Mouse (Mus musculus): ENCODE data around the gene Zmynd11. TPM values are rescaled to one million over a fixed set of nuclear protein-coding genes. Genes with fewer than 3 reads are reported as not detected.

Zmynd11 gene
- polyA plus RNA-seq (2015; fragmentation: Nextera tagmentation; extraction: Ambion mirVana): 142 and 145 TPM in 2 replicates

DNA sequence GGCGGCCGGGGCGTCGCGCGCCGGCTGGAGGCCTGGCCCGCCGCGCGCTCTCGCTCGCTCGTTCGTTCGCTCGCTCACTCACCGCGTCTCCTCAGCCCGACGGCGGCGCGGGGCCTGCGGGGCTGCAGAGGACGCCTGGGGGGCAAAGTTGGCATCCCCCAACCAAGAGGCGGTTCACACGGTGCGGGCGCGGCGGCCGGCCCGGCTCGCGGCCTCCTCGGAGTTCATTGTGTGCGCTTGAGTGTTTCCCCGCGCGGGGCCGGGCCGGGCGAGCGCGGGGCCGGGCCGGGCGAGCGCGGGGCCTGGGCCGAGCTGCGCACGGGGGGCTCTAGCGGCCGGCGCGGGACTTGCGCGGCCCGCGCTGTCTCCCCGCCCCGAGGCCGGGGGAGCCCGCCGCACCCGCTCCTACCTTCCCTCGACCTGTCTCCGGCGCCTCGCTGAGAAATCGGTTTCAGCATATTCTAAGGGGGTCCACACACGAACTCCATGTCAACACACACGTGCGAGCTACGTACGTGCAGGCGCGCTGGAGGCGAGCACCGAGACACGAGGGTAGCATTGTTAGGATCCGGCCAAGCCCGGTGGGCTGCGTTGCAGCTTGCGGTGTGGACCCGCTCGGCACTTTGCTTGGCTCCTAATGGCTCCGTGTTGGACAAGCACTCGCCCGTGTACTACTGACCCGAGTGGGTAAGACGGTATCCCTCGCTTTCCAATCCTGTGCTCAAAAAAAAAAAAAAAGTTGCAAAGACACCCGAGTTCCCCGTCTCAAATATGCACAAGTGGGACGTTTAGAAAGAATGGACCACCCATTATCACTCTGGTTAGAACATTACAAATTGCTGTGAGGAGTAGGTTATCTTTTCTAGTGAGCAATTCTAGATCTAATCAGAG is at the start of gene Zmynd11:
TSS of gene Zmynd11 (minus strand) at position 685 of the 891 bp plus-strand sequence.
- H3K4me2 ChIP-seq: peak within 1 kb of the TSS; percentile 78
- peak within 1 kb of the TSS; percentile 100 for H3K27ac ChIP-seq
- under 1% methylated on average over 67 of the region's 98 CpGs for WGBS
- peak; percentile 89 for ATAC-seq (ENCODE audit: low FRiP score)
- no peaks in the 10 kb centered on the region for H3K36me3 ChIP-seq
- no peaks in the 10 kb centered on the region for H3K9me3 ChIP-seq
- H3K4me1 ChIP-seq (replicated peaks): peaks cover 41% of the 10 kb centered on the region
- H3K4me3 ChIP-seq: peak within 1 kb of the TSS; percentile 97
- H3K27me3 ChIP-seq: no peaks in the 10 kb centered on the region
- H3K9ac ChIP-seq: peak within 1 kb of the TSS; percentile 100

DNA sequence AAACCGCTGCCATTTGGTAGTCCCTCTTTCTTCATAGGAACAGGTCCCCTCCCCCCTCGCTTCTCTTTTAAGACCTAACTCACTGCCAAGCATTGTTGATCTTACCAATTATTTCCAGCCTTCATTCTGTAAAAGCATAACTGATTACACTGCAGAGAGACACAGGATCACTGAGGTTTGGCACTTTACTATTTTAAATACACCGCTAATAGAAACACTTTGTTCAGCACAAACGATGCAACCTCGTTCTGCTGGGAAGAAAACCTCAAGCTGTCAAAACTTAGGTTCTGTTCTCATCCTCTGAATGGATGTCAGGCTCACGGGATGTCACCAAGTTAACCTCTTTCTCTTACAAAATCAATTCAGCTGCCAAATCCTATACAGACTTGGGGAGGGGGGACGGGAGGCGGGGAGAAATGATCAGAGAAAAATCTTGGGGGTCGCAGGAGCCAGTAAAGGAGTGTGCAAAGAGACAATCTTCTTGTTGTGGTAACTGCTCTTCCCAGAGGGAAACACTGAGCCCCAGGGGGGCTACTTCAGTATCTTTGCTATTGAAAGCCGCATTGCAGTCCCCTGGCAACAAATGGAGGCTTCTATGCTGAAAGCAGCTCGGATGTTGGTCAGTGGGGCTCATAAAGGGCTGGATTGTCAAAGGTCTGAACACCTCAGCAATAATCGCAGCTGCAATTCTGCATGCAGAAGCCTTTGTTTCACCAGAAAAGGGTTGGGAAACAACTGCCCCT is 30.9 kb upstream of the Zmynd11 start:
- peak overlapping the region; percentile 74 for H3K9ac ChIP-seq
- no peaks in the 10 kb centered on the region for H3K27me3 ChIP-seq
- WGBS: 3% methylated on average over 12 of the region's 12 CpGs
- H3K4me2 ChIP-seq: peak overlapping the region; percentile 75
- peak overlapping the region; percentile 42 for H3K4me3 ChIP-seq
- peaks cover 13% of the 10 kb centered on the region; the same call in 1 of the 2 replicates for H3K4me1 ChIP-seq (replicated peaks)
- no peaks in the 10 kb centered on the region for H3K36me3 ChIP-seq
- no peaks in the 10 kb centered on the region for H3K9me3 ChIP-seq
- H3K27ac ChIP-seq: peak overlapping the region; percentile 85
- ATAC-seq (ENCODE audit: low FRiP score): peak; percentile 84

DNA sequence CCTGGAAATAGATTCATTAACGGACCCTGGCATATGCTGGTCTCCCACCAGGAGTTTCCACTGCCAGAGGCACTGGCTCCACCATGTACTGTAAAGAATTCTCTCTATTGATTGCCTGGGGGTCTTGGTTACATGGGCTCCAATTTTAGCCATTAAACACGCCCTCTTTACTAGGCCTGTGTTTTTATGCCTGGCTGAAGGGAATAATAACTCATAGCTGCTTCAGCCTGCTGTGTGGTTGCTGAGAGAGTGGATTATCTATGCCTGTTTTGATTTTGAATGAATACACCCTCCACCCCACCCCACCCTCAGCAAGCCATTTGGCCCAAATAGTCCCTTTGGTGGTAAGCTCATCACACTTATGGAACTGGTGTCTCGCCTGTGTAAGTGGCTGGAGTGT is 20.9 kb upstream of the Zmynd11 start:
- no peaks in the 10 kb centered on the region for H3K36me3 ChIP-seq
- H3K4me3 ChIP-seq: no peak overlapping the region
- H3K27me3 ChIP-seq: no peaks in the 10 kb centered on the region
- H3K4me2 ChIP-seq: no peak overlapping the region
- no peaks in the 10 kb centered on the region for H3K9me3 ChIP-seq
- 48% methylated on average over 3 of the region's 3 CpGs for WGBS
- peaks cover 6% of the 10 kb centered on the region for H3K4me1 ChIP-seq (replicated peaks)
- H3K9ac ChIP-seq: no peak overlapping the region
- no peak overlapping the region for H3K27ac ChIP-seq
- ATAC-seq (ENCODE audit: low FRiP score): peak; percentile 69

DNA sequence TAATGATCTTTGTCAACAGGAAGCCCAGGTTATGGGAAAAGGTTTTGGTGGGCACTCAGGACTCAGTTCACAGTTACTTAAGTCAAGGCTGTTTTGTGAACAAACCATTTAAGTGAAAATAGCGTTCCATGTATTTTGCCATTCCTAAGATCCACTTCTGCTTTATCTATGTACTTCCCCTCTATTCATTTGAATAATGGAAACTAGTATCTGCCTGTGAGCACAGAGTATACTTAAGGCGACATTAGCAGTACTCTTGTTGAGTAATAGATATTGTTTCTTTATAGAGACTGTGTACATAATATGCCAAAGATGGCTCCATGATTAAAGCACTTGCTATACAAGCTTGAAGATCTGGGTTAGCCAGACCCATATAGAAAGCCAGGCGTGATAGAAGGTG is 18.6 kb upstream of the Zmynd11 start:
- no peak overlapping the region for H3K9ac ChIP-seq
- H3K36me3 ChIP-seq: no peaks in the 10 kb centered on the region
- peaks cover 6% of the 10 kb centered on the region for H3K4me1 ChIP-seq (replicated peaks)
- H3K4me3 ChIP-seq: no peak overlapping the region
- H3K27ac ChIP-seq: no peak overlapping the region
- no peaks in the 10 kb centered on the region for H3K27me3 ChIP-seq
- ATAC-seq (ENCODE audit: low FRiP score): no peak
- H3K4me2 ChIP-seq: no peak overlapping the region
- no peaks in the 10 kb centered on the region for H3K9me3 ChIP-seq
- WGBS: 85% methylated on average over 3 of the region's 3 CpGs

DNA sequence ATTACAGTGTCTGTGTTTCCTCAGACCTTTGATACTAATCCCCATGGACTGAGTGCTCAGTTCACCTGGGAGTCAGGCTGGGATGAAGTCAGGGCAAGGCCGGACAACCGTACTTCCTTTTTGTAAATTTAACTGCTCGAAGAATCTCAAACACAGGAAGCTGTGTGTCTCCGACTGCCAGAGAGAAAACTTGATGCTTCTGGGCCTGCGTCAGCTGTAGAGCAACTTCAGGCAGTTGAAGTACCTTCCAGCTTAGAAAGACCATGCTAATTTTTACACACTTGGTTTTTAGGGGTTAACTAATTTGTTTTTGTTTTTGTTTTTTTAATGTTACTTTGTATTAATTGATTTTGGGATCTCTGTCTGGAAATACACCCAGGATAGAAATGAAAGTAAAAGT is 10.8 kb upstream of the Zmynd11 start:
- no peak overlapping the region for H3K4me3 ChIP-seq
- H3K27me3 ChIP-seq: no peaks in the 10 kb centered on the region
- no peak overlapping the region for H3K27ac ChIP-seq
- no peak overlapping the region for H3K4me2 ChIP-seq
- no peaks in the 10 kb centered on the region for H3K9me3 ChIP-seq
- ATAC-seq (ENCODE audit: low FRiP score): no peak
- whole genome bisulfite sequencing: 78% methylated on average over 5 of the region's 5 CpGs
- H3K4me1 ChIP-seq (replicated peaks): no peaks in the 10 kb centered on the region
- no peak overlapping the region for H3K9ac ChIP-seq
- no peaks in the 10 kb centered on the region for H3K36me3 ChIP-seq

DNA sequence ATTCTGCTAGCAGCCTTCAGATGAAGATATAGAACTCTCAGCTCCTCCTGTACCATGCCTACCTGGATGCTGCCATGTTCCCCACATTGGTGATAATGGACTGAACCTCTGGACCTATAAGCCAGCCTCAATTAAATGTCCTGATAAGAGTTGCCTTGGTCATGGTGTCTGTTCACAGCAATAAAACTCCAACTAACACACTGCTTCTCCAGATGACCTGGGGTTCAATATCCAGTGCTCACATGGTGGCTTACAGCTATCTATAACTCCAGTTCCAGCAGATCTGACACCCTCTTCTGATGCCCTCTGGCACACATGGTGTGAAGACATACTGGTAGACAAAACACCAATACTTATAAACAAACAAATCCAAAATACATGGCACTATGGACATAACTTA is 8.9 kb upstream of the Zmynd11 start:
- H3K36me3 ChIP-seq: no peaks in the 10 kb centered on the region
- ATAC-seq (ENCODE audit: low FRiP score): no peak
- H3K27ac ChIP-seq: no peak overlapping the region
- no peak overlapping the region for H3K9ac ChIP-seq
- no peak overlapping the region for H3K4me3 ChIP-seq
- no peak overlapping the region for H3K4me2 ChIP-seq
- no peaks in the 10 kb centered on the region for H3K27me3 ChIP-seq
- no peaks in the 10 kb centered on the region for H3K4me1 ChIP-seq (replicated peaks)
- H3K9me3 ChIP-seq: no peaks in the 10 kb centered on the region

DNA sequence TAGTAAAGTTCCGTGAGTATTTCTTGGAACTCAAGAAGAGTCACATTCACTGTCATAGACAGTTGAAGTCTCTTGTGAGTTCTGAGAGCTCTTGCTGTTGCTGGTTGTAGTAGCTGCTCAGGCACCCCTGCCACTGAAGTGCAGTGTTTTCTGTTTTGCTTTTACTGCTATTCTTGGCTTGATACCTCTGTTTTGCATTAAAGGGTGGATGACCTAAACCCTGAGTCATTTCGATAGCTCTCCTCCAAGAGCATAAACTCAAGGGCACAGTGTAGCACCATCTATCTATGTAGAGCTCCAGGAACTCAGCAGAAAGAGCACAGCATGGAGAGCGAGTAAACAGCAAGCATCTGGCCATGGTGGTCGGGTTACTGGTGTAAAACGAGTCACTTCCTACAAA is 2.1 kb upstream of the Zmynd11 start:
- no peak for ATAC-seq (ENCODE audit: low FRiP score)
- Histone ChIP-seq H3K27me3 (no peaks in the 10 kb centered on the region), H3K27ac (no peak overlapping the region), H3K36me3 (no peaks in the 10 kb centered on the region), H3K4me3 (no peak overlapping the region), H3K4me1 (replicated peaks) (peaks cover 22% of the 10 kb centered on the region), H3K9ac (no peak overlapping the region), H3K4me2 (no peak overlapping the region), H3K9me3 (no peaks in the 10 kb centered on the region)
- 55% methylated on average over 5 of the region's 5 CpGs for WGBS

DNA sequence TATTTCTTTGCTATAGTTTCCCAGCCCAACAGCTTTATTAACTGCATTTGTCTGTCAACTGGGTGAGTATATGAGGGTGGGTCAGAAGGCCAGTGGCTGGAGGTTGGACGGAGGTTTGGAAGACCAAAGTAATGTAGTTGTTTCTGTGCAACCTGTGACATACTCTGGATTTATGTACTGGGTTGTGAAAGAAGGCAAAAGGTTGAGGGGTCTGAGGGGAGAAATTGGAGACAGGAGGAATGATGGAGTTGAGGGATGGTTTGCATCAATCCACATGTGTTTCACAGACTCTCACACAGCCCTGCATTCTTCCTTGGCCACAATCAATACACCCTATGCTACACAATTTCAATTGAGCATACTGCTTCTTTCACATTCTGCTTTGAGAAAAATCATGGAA is 1.4 kb upstream of the Zmynd11 start:
- no peak for ATAC-seq (ENCODE audit: low FRiP score)
- Histone ChIP-seq H3K36me3 (no peaks in the 10 kb centered on the region), H3K27ac (no peak overlapping the region), H3K9ac (no peak overlapping the region), H3K9me3 (no peaks in the 10 kb centered on the region), H3K27me3 (no peaks in the 10 kb centered on the region), H3K4me3 (no peak overlapping the region), H3K4me1 (replicated peaks) (peaks cover 29% of the 10 kb centered on the region), H3K4me2 (no peak overlapping the region)
- WGBS: 47% methylated on average over 1 of the region's 1 CpGs

DNA sequence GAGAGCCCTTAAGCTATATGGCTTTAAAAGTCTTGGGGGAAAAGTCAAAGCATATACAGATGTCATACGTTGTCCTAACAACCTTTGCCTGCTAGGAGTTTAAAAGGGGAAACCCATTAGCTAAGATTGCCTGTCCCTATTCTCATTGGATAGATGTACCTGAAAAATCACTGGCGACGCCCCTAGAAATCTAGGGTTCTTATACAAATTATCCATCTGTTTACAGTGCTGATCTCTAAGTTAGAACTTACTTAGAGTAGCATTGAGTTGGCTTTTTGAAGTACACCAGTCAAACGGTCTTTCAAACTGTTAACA is 364 bp upstream of the Zmynd11 start:
- peaks cover 36% of the 10 kb centered on the region for H3K4me1 ChIP-seq (replicated peaks)
- no peaks in the 10 kb centered on the region for H3K9me3 ChIP-seq
- ATAC-seq (ENCODE audit: low FRiP score): no peak
- no peaks in the 10 kb centered on the region for H3K36me3 ChIP-seq
- peak overlapping the region; percentile 100 for H3K27ac ChIP-seq
- 9% methylated on average over 4 of the region's 4 CpGs for WGBS
- peak overlapping the region; percentile 97 for H3K4me3 ChIP-seq
- peak overlapping the region; percentile 100 for H3K9ac ChIP-seq
- H3K27me3 ChIP-seq: no peaks in the 10 kb centered on the region
- peak overlapping the region; percentile 78 for H3K4me2 ChIP-seq

DNA sequence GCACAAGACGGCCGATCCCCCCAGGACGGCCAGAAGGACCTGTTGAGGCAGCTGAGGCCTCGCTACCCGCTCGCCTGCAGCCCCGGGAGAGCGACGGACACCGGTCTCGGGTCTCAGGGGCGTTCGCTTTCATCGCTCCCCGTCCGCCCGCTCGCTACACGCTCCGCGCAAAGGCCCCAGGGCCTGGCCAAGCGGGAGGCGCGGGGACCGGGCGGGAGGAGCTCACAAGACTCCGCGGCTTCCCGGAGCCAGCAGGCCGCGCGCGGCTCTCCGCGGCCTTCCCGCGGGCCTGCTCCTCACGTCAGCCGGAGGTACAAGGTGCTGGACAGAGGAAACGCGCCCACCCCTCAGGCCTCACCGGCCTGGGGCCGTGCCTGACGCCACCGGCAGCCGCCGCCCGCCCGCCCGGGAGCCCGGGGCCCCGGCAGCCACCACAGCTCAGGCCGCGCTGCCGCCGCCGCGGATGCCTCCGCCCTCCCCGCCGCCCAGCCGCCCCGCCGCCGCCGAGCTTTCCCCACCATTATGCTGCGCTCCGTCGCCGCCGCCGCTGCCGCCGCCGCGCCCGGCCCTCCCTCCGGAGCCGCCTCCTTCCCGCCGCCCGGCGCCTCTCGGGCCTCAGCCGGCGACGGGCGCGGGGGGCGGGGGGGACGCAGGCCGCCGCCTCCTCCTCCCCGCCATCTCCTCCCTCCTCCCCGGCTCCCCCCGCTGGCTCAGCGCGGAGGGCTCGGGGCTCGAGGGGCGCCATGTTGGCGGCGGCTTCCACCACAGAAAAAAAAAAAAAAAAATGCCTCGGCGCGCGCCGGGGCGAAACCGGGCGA is 1.1 kb downstream of the Zmynd11 start:
- Histone ChIP-seq H3K9me3 (no peaks in the 10 kb centered on the region), H3K27ac (peak overlapping the region; percentile 100), H3K9ac (peak overlapping the region; percentile 100), H3K4me1 (replicated peaks) (peaks cover 42% of the 10 kb centered on the region), H3K4me2 (peak overlapping the region; percentile 78), H3K36me3 (no peaks in the 10 kb centered on the region), H3K4me3 (peak overlapping the region; percentile 97), H3K27me3 (no peaks in the 10 kb centered on the region)
- peak; percentile 81 for ATAC-seq (ENCODE audit: low FRiP score)
- WGBS: under 1% methylated on average over 67 of the region's 111 CpGs

DNA sequence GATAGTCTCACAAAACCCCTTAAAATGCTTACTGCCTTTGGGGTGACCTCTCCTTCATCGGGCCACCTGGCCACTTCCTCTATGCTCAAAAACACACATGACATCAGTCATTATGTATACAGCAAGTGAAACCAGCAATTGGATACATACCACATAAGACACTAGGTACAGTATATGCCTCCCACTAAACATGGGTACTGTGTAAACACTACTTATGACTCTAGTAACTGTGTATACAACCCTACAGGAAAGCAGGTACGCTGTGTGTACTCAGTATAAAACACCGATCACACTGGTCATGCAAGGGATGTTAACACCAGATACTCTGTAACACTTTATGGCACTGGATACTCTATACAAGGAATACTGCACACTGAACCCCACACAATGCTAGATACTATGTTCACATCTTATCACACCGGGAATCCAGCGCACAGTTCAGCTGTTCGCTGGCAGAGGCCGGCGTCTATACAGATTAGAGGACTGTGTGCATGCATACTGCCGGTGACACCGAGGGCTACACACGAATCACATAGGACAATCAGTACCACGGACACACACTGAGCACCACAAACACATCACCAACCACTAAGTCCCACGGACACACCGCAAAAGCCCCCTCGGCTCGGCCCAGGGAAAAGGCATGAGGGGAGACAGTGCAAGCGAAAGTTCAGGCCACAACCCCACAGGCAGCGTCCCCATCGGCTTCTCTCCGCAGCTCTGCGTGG is 1.9 kb downstream of the Zmynd11 start:
- H3K27ac ChIP-seq: peak overlapping the region; percentile 100
- no peaks in the 10 kb centered on the region for H3K27me3 ChIP-seq
- peak overlapping the region; percentile 78 for H3K4me2 ChIP-seq
- H3K4me3 ChIP-seq: peak overlapping the region; percentile 97
- H3K36me3 ChIP-seq: no peaks in the 10 kb centered on the region
- ATAC-seq (ENCODE audit: low FRiP score): peak; percentile 55
- H3K9ac ChIP-seq: peak overlapping the region; percentile 100
- peaks cover 47% of the 10 kb centered on the region for H3K4me1 ChIP-seq (replicated peaks)
- H3K9me3 ChIP-seq: no peaks in the 10 kb centered on the region
- WGBS: 4% methylated on average over 21 of the region's 21 CpGs

Data from hindbrain, embryonic 13.5 days (tissue).